Mouse (Mus musculus) midbrain, embryonic 14.5 days (tissue): ENCODE measurements at regions not wholly inside any gene's neighbourhood (a gene's known extent, or its start where the extent isn't known, plus 50 kb on each side); places are given as distances from the start of the nearest gene placed in this dataset.
A peak's percentile ranks its signal among the peaks of the same experiment; 100 is the strongest.

Experiments
- ATAC-seq: fragments of 200-750 bp; cut with Nextera tagmentation; 2 replicates; pipeline ENCODE4 v1.8.0; 2017; ENCODE audit warnings: moderate number of reproducible peaks, moderate library complexity; ENCODE audit not compliant: low FRiP score, low TSS enrichment
- DNase-seq: peaks from one replicate; pipeline ENCODE4 v3.0.0-alpha.2; 2015
- H3K27ac ChIP-seq: fragments of 300-500 bp; sonication (generic); replicated peaks from 2 replicates; pipeline ENCODE4 v1.5.1; 2014; ENCODE audit warnings: mild to moderate bottlenecking, low read depth, low read length, moderate library complexity
- H3K27me3 ChIP-seq: fragments of 300-500 bp; sonication (generic); 2 replicates; pipeline ENCODE4 v1.6.1; 2014; ENCODE audit warnings: low read length, control low read depth, mixed read lengths; ENCODE audit not compliant: control insufficient read depth, insufficient read depth
- H3K36me3 ChIP-seq: fragments of 300-500 bp; sonication (generic); 2 replicates; pipeline ENCODE4 v1.6.1; 2014; ENCODE audit warnings: low read length, control low read depth; ENCODE audit not compliant: control insufficient read depth, insufficient read depth
- H3K4me1 ChIP-seq: fragments of 300-500 bp; sonication (generic); 2 replicates; pipeline ENCODE4 v1.6.1; 2014; ENCODE audit warnings: mild to moderate bottlenecking, antibody characterized with exemption, low read length, control low read depth; ENCODE audit not compliant: control insufficient read depth, insufficient read depth
- H3K4me2 ChIP-seq: fragments of 300-500 bp; sonication (generic); 2 replicates; pipeline ENCODE4 v1.6.1; 2014; ENCODE audit warnings: mild to moderate bottlenecking, low read length, moderate library complexity
- H3K4me3 ChIP-seq: fragments of 300-500 bp; sonication (generic); replicated peaks from 2 replicates; pipeline ENCODE4 v1.5.1; 2014; ENCODE audit warnings: low read depth, low read length
- H3K9ac ChIP-seq: fragments of 300-500 bp; sonication (generic); replicated peaks from 2 replicates; pipeline ENCODE4 v1.6.1; 2014; ENCODE audit warnings: mild to moderate bottlenecking, low read length, moderate library complexity
- H3K9me3 ChIP-seq: fragments of 300-500 bp; sonication (generic); 2 replicates; pipeline ENCODE4 v1.6.1; 2016; ENCODE audit warnings: low read length, control low read depth, mixed read lengths; ENCODE audit not compliant: control insufficient read depth
- WGBS: fragments of 180-500 bp; shearing (Covaris S2); extraction: QIAGEN DNeasy Blood & Tissue Kit; methylation state at CpG from one replicate; pipeline ENCODE4 v1.1.7; 2014; 5-methylcytosine and 5-hydroxymethylcytosine counted together

GRCm38 (mm10) chr5:119739386-119739785, 68.9 kb downstream of the Tbx3 start:
- 71% methylated on average over 4 of the region's 4 CpGs for WGBS
- no peak for ATAC-seq
- no peak overlapping the region for H3K4me2 ChIP-seq
- H3K9ac ChIP-seq, result no peak overlapping the region
- H3K27ac ChIP-seq, result no peak overlapping the region
- H3K4me3 ChIP-seq, result no peak overlapping the region
- no peak for DNase-seq
- no peaks in the 10 kb centered on the region for H3K36me3 ChIP-seq
- no peaks in the 10 kb centered on the region for H3K9me3 ChIP-seq
- H3K27me3 ChIP-seq, result no peaks in the 10 kb centered on the region
- H3K4me1 ChIP-seq, result no peaks in the 10 kb centered on the region

GRCm38 (mm10) chr5:119741116-119741515, 70.6 kb downstream of the Tbx3 start:
- no peak overlapping the region for H3K4me3 ChIP-seq
- H3K9ac ChIP-seq, result no peak overlapping the region
- H3K27ac ChIP-seq, result no peak overlapping the region
- ATAC-seq (no peak), DNase-seq (peak; percentile 93)
- H3K4me2 ChIP-seq, result no peak overlapping the region
- H3K36me3 ChIP-seq, result no peaks in the 10 kb centered on the region
- no peaks in the 10 kb centered on the region for H3K9me3 ChIP-seq
- H3K27me3 ChIP-seq, result peaks cover 5% of the 10 kb centered on the region; the same call in 1 of the 2 replicates
- no peaks in the 10 kb centered on the region for H3K4me1 ChIP-seq
- 5% methylated on average over 6 of the region's 6 CpGs for WGBS

GRCm38 (mm10) chr5:119743733-119744132, 73.3 kb downstream of the Tbx3 start:
- Histone ChIP-seq H3K4me3 (no peak overlapping the region), H3K27ac (no peak overlapping the region), H3K9me3 (no peaks in the 10 kb centered on the region), H3K27me3 (peaks cover 18% of the 10 kb centered on the region), H3K4me2 (no peak overlapping the region), H3K4me1 (no peaks in the 10 kb centered on the region), H3K9ac (no peak overlapping the region), H3K36me3 (no peaks in the 10 kb centered on the region)
- ATAC-seq, result no peak
- DNase-seq, result no peak
- 77% methylated on average over 10 of the region's 10 CpGs for WGBS

- H3K4me3 ChIP-seq, result no peak overlapping the region
- 77% methylated on average over 10 of the region's 10 CpGs for WGBS
- H3K4me2 ChIP-seq, result no peak overlapping the region
- H3K9me3 ChIP-seq, result no peaks in the 10 kb centered on the region
- H3K9ac ChIP-seq, result no peak overlapping the region
- H3K4me1 ChIP-seq, result no peaks in the 10 kb centered on the region
- H3K36me3 ChIP-seq, result no peaks in the 10 kb centered on the region
- ATAC-seq (no peak), DNase-seq (no peak)
- H3K27me3 ChIP-seq, result peaks cover 29% of the 10 kb centered on the region
- no peak overlapping the region for H3K27ac ChIP-seq
Observed at GRCm38 (mm10) chr5:119747038-119747437, 76.6 kb downstream of the Tbx3 start.

- Histone ChIP-seq H3K36me3 (no peaks in the 10 kb centered on the region), H3K27ac (no peak overlapping the region), H3K4me2 (peak overlapping the region; percentile 41), H3K4me1 (no peaks in the 10 kb centered on the region), H3K9me3 (no peaks in the 10 kb centered on the region), H3K4me3 (peak overlapping the region; percentile 14), H3K27me3 (peaks cover 29% of the 10 kb centered on the region), H3K9ac (peak overlapping the region; percentile 23; the same call in 1 of the 2 replicates)
- under 1% methylated on average over 21 of the region's 21 CpGs for WGBS
- ATAC-seq (no peak), DNase-seq (peak; percentile 28)
Observed at GRCm38 (mm10) chr5:119748667-119749066, 78.2 kb downstream of the Tbx3 start.

GRCm38 (mm10) chr5:119749153-119749552, 78.7 kb downstream of the Tbx3 start:
- no peaks in the 10 kb centered on the region for H3K36me3 ChIP-seq

GRCm38 (mm10) chr5:119755782-119756181, 76.7 kb upstream of the Tbx5 start:
- H3K36me3 ChIP-seq, result no peaks in the 10 kb centered on the region
- H3K9me3 ChIP-seq, result no peaks in the 10 kb centered on the region
- no peaks in the 10 kb centered on the region for H3K27me3 ChIP-seq
- no peaks in the 10 kb centered on the region for H3K4me1 ChIP-seq
- no peak overlapping the region for H3K4me2 ChIP-seq
- no peak for DNase-seq
- ATAC-seq, result no peak
- 57% methylated on average over 9 of the region's 9 CpGs for WGBS
- no peak overlapping the region for H3K4me3 ChIP-seq
- H3K27ac ChIP-seq, result no peak overlapping the region
- H3K9ac ChIP-seq, result no peak overlapping the region

More at GRCm38 (mm10) chr5:119749153-119749552, 78.7 kb downstream of the Tbx3 start:
- DNase-seq (no peak), ATAC-seq (no peak)
- Histone ChIP-seq H3K4me2 (peak overlapping the region; percentile 41; the same call in 1 of the 2 replicates), H3K9me3 (no peaks in the 10 kb centered on the region), H3K4me1 (no peaks in the 10 kb centered on the region), H3K27me3 (peaks cover 29% of the 10 kb centered on the region), H3K9ac (no peak overlapping the region), H3K4me3 (no peak overlapping the region), H3K27ac (no peak overlapping the region)
- 5% methylated on average over 16 of the region's 17 CpGs for WGBS

- H3K36me3 ChIP-seq, result no peaks in the 10 kb centered on the region
- H3K27me3 ChIP-seq, result no peaks in the 10 kb centered on the region
- H3K4me3 ChIP-seq, result no peak overlapping the region
- no peaks in the 10 kb centered on the region for H3K9me3 ChIP-seq
- no peak overlapping the region for H3K27ac ChIP-seq
- DNase-seq (no peak), ATAC-seq (no peak)
- H3K9ac ChIP-seq, result no peak overlapping the region
- no peak overlapping the region for H3K4me2 ChIP-seq
- WGBS, result 73% methylated on average over 4 of the region's 4 CpGs
- no peaks in the 10 kb centered on the region for H3K4me1 ChIP-seq
Observed at GRCm38 (mm10) chr5:119758880-119759279, 73.6 kb upstream of the Tbx5 start.

GRCm38 (mm10) chr5:119762102-119762501, 70.4 kb upstream of the Tbx5 start:
- Histone ChIP-seq H3K4me2 (no peak overlapping the region), H3K4me1 (no peaks in the 10 kb centered on the region), H3K9me3 (no peaks in the 10 kb centered on the region), H3K27me3 (no peaks in the 10 kb centered on the region), H3K9ac (no peak overlapping the region), H3K27ac (no peak overlapping the region), H3K4me3 (no peak overlapping the region), H3K36me3 (no peaks in the 10 kb centered on the region)
- ATAC-seq (no peak), DNase-seq (no peak)
- 82% methylated on average over 4 of the region's 4 CpGs for WGBS
